Mouse (Mus musculus) embryo, embryonic 10.5 days (tissue): ENCODE measurements around the gene Limk1.

Experiments
- DNase-seq: peaks from one replicate; pipeline ENCODE4 v3.0.0-alpha.2; 2015; ENCODE audit warnings: low spot score

Limk1 gene

GRCm38 (mm10) chr5:134688086-134688717 lies at the start of gene Limk1:
Gene Limk1, minus strand, starts transcription at chr5:134688598.
- peak; percentile 46 for DNase-seq

GRCm38 (mm10) chr5:134734920-134735319 lies 46.5 kb upstream of the Limk1 start:
- no peak for DNase-seq

GRCm38 (mm10) chr5:134734072-134734471 lies 45.7 kb upstream of the Limk1 start:
- DNase-seq: no peak

GRCm38 (mm10) chr5:134733241-134733640 lies 44.8 kb upstream of the Limk1 start:
- DNase-seq: no peak

- no peak for DNase-seq
Observed at GRCm38 (mm10) chr5:134729124-134729523, 40.7 kb upstream of the Limk1 start.

GRCm38 (mm10) chr5:134728535-134728934 lies 40.1 kb upstream of the Limk1 start:
- peak; percentile 45 for DNase-seq

- DNase-seq: no peak
Observed at GRCm38 (mm10) chr5:134727001-134727639, 38.7 kb upstream of the Limk1 start.

- no peak for DNase-seq
Observed at GRCm38 (mm10) chr5:134725299-134725698, 36.9 kb upstream of the Limk1 start.

GRCm38 (mm10) chr5:134720058-134720457 lies 31.7 kb upstream of the Limk1 start:
- no peak for DNase-seq

GRCm38 (mm10) chr5:134711076-134711475 lies 22.7 kb upstream of the Limk1 start:
- no peak for DNase-seq

GRCm38 (mm10) chr5:134709275-134709674 lies 20.9 kb upstream of the Limk1 start:
- no peak for DNase-seq

- peak; percentile 87 for DNase-seq
Observed at GRCm38 (mm10) chr5:134704157-134704556, 15.8 kb upstream of the Limk1 start.

GRCm38 (mm10) chr5:134695539-134695938 lies 7.1 kb upstream of the Limk1 start:
- DNase-seq: no peak

- DNase-seq: peak; percentile 53
Observed at GRCm38 (mm10) chr5:134695082-134695481, 6.7 kb upstream of the Limk1 start.

- DNase-seq: no peak
Observed at GRCm38 (mm10) chr5:134692704-134693103, 4.3 kb upstream of the Limk1 start.

GRCm38 (mm10) chr5:134688718-134689284 lies 403 bp upstream of the Limk1 start:
- DNase-seq: peak; percentile 99

- DNase-seq: no peak
Observed at GRCm38 (mm10) chr5:134687187-134687586, 1.2 kb downstream of the Limk1 start.

- DNase-seq: no peak
Observed at GRCm38 (mm10) chr5:134686541-134686940, 1.9 kb downstream of the Limk1 start.

- no peak for DNase-seq
Observed at GRCm38 (mm10) chr5:134684398-134684797, 4.0 kb downstream of the Limk1 start.

- DNase-seq: no peak
Observed at GRCm38 (mm10) chr5:134683813-134684212, 4.6 kb downstream of the Limk1 start.

GRCm38 (mm10) chr5:134680238-134680637 lies 8.2 kb downstream of the Limk1 start:
- DNase-seq: no peak

GRCm38 (mm10) chr5:134678827-134679546 lies 9.4 kb downstream of the Limk1 start:
- no peak for DNase-seq

- DNase-seq: no peak
Observed at GRCm38 (mm10) chr5:134678031-134678430, 10.4 kb downstream of the Limk1 start.
